ENCODE assay signal across 29 mouse cellular contexts in the genomic region with DNA sequence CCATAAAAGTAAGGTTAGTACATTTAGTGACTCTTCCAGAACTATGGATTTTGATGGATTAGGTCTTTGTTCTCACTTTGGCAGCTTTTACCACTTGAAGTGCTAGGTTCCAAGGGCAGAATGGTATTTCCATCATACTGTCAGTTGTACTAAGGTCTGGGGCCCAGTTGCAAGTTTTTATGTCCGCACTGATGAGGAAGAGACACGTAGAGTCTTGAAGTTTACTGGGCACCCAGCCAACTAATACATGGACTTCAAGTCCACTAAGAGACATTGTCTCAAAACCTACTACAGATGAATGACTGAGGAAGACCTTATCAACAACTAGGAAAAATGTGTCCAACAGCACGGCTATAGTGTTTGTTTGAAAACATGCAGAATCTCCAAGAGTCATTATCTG.
DNase-seq lines count a peak whose midpoint lies in the region; ATAC-seq lines count a peak whose summit lies in the region.
"Had no signal": no experiment of that assay in that cellular context is flagged by ENCODE, and none has a peak within 500 bp of the region (broad histone marks: within the 10 kb centered on the region; RNA-seq: fewer than 3 reads in every experiment).

No protein-coding gene starts in this region.

- H3K9ac ChIP-seq in kidney, embryonic 15.5 days = no peak overlapping the region
- no peak overlapping the region for H3K9ac ChIP-seq in kidney, embryonic 16.5 days (replicated peaks; ENCODE audit: low read length)
- H3K9ac ChIP-seq: embryonic facial prominence, embryonic 15.5 days; forebrain, embryonic 12.5 days; forebrain, embryonic 15.5 days; heart, embryonic 12.5 days; heart, embryonic 15.5 days; hindbrain, embryonic 14.5 days had no signal

- no peaks in the 10 kb centered on the region for H3K9me3 ChIP-seq in kidney, embryonic 15.5 days (replicated peaks)
- no peaks in the 10 kb centered on the region for H3K9me3 ChIP-seq in kidney, embryonic 16.5 days (ENCODE audit: low read length)
- H3K9me3 ChIP-seq: embryonic facial prominence, embryonic 15.5 days; forebrain, embryonic 12.5 days; forebrain, embryonic 15.5 days; G1E; heart, embryonic 12.5 days; heart, embryonic 15.5 days had no signal

- no peak overlapping the region for H3K4me3 ChIP-seq in kidney, embryonic 15.5 days (replicated peaks)
- no peak overlapping the region for H3K4me3 ChIP-seq in kidney, embryonic 16.5 days (ENCODE audit: low read length)
- H3K4me3 ChIP-seq: embryonic facial prominence, embryonic 15.5 days; forebrain, embryonic 12.5 days; forebrain, embryonic 15.5 days; heart, embryonic 12.5 days; heart, embryonic 15.5 days had no signal

- ATAC-seq in kidney, embryonic 15.5 days (replicated peaks; ENCODE audit: low FRiP score) = 0 out of 2 replicates have a peak, but pooled peaks have one; percentile 43
- no peak for ATAC-seq in kidney, embryonic 16.5 days (ENCODE audit: low FRiP score, low TSS enrichment)
- ATAC-seq: forebrain, embryonic 15.5 days; hindbrain, postnatal 0 days; Patski had no signal

- H3K27ac ChIP-seq in kidney, embryonic 15.5 days = no peak overlapping the region
- no peak overlapping the region for H3K27ac ChIP-seq in kidney, embryonic 16.5 days (ENCODE audit: low read length)
- H3K27ac ChIP-seq: embryonic facial prominence, embryonic 15.5 days; forebrain, embryonic 12.5 days; forebrain, embryonic 15.5 days; heart, embryonic 15.5 days; hindbrain, embryonic 14.5 days; hindbrain, postnatal 0 days had no signal

- H3K4me1 ChIP-seq in kidney, embryonic 15.5 days = no peaks in the 10 kb centered on the region
- H3K4me1 ChIP-seq in kidney, embryonic 16.5 days (ENCODE audit: insufficient read depth, low read length) = no peaks in the 10 kb centered on the region
- H3K4me1 ChIP-seq: embryonic facial prominence, embryonic 15.5 days; forebrain, embryonic 12.5 days; forebrain, embryonic 15.5 days; heart, embryonic 15.5 days had no signal

- no peaks in the 10 kb centered on the region for H3K27me3 ChIP-seq in kidney, embryonic 15.5 days
- no peaks in the 10 kb centered on the region for H3K27me3 ChIP-seq in kidney, embryonic 16.5 days (ENCODE audit: insufficient read depth, low read length)
- H3K27me3 ChIP-seq: CH12.LX; embryonic facial prominence, embryonic 15.5 days; forebrain, embryonic 12.5 days; forebrain, embryonic 15.5 days; heart, embryonic 12.5 days; heart, embryonic 15.5 days; Patski had no signal

- WGBS in kidney, embryonic 15.5 days = 49% methylated on average over 3 of the region's 3 CpGs
- WGBS in kidney, embryonic 16.5 days = 45% methylated on average over 3 of the region's 3 CpGs

- peak; percentile 8 for DNase-seq in cerebellum, postnatal 10 days
- DNase-seq in cerebellum, adult 18-20 months = no peak
- DNase-seq in kidney, postnatal 14 days = peak; percentile 11
- no peak for DNase-seq in kidney, adult 18-20 months
- peak; percentile 3 for DNase-seq in 416B (ENCODE audit: low read depth)
- DNase-seq in heart, postnatal 10 days = no peak
- DNase-seq: adrenal gland, postnatal 10 days; adrenal gland, postnatal 36 days; B cell, adult 2 months; cerebellum, adult 2 months; cerebellum, adult 9-11 months; cerebellum, postnatal 36 days; embryo, embryonic 11 days; gastrocnemius, postnatal 25 days; heart, adult 18-20 months; heart, postnatal 14 days; heart, postnatal 4 days had no signal

- no peak overlapping the region for H3K4me2 ChIP-seq in kidney, embryonic 15.5 days
- H3K4me2 ChIP-seq in kidney, embryonic 16.5 days (replicated peaks; ENCODE audit: low read depth, low read length) = no peak overlapping the region
- H3K4me2 ChIP-seq: embryonic facial prominence, embryonic 15.5 days; forebrain, embryonic 12.5 days; forebrain, embryonic 15.5 days; heart, embryonic 12.5 days; heart, embryonic 15.5 days; hindbrain, embryonic 14.5 days had no signal

- intact Hi-C loops in heart, postnatal 10 days (cut with DNase I) = no loop called here

- H3K36me3 ChIP-seq in kidney, embryonic 15.5 days = no peaks in the 10 kb centered on the region
- no peaks in the 10 kb centered on the region for H3K36me3 ChIP-seq in kidney, embryonic 16.5 days (ENCODE audit: insufficient read depth, low read length)
- H3K36me3 ChIP-seq: embryonic facial prominence, embryonic 15.5 days; forebrain, embryonic 12.5 days; forebrain, embryonic 15.5 days; G1E; heart, embryonic 12.5 days; heart, embryonic 15.5 days had no signal

Comparison
In these comparisons a context has a peak if more than half of its experiments do, and no peak if none do; other contexts are left out.
1. DNase-seq: peak in cerebellum, postnatal 10 days (2 of 2), kidney, postnatal 14 days (single experiment) and 416B (single experiment); none in cerebellum, adult 18-20 months (0 of 2), kidney, adult 18-20 months (single experiment) and heart, postnatal 10 days (0 of 2).